In genomic region chr10:67314811-67315435, GRCm38 (mm10) we compare ENCODE assay signal across 8 mouse cellular contexts. TPM values are rescaled to one million over a fixed set of nuclear protein-coding genes. Genes with fewer than 3 reads are reported as not detected.
DNase-seq lines count a peak whose midpoint lies in the region; ATAC-seq and TF ChIP-seq lines count a peak whose summit lies in the region.

No protein-coding gene starts in this region.

- WGBS in intestine, postnatal 0 days, result 13% methylated on average over 12 of the region's 12 CpGs
- 13% methylated on average over 12 of the region's 12 CpGs for WGBS in limb, embryonic 14.5 days

- no peaks in the 10 kb centered on the region for H3K4me1 ChIP-seq in intestine, postnatal 0 days (replicated peaks; ENCODE audit: control insufficient read depth, insufficient read depth, low read length)
- H3K4me1 ChIP-seq in limb, embryonic 14.5 days (ENCODE audit: control insufficient read depth, insufficient read depth, low read length), result 0 out of 2 replicates have a peak, but pooled peaks cover 5% of the 10 kb centered on the region

- no peak for ATAC-seq in intestine, postnatal 0 days
- peak; percentile 73 for ATAC-seq in limb, embryonic 14.5 days (ENCODE audit: low FRiP score, low read depth)

- no peaks in the 10 kb centered on the region for H3K9me3 ChIP-seq in intestine, postnatal 0 days (ENCODE audit: control insufficient read depth)
- H3K9me3 ChIP-seq in limb, embryonic 14.5 days (ENCODE audit: control insufficient read depth, low read length), result no peaks in the 10 kb centered on the region

- no peaks in the 10 kb centered on the region; the same call in 1 of the 2 replicates for H3K27me3 ChIP-seq in intestine, postnatal 0 days (replicated peaks; ENCODE audit: control insufficient read depth, insufficient read depth, low read length)
- peaks cover 6% of the 10 kb centered on the region; the same call in 1 of the 2 replicates for H3K27me3 ChIP-seq in limb, embryonic 14.5 days (ENCODE audit: control insufficient read depth, insufficient read depth, low read length)

- TF ChIP-seq POLR2A in limb, embryonic 14.5 days (IDR thresholded peaks at IDR 0.05; ENCODE audit: borderline replicate concordance, extremely low read depth, insufficient read depth, insufficient read length), result no peak

- H3K36me3 ChIP-seq in intestine, postnatal 0 days (ENCODE audit: control insufficient read depth, insufficient read depth), result no peaks in the 10 kb centered on the region
- H3K36me3 ChIP-seq in limb, embryonic 14.5 days (ENCODE audit: control insufficient read depth, insufficient read depth, low read length), result no peaks in the 10 kb centered on the region

- no peak overlapping the region for H3K4me2 ChIP-seq in intestine, postnatal 0 days (replicated peaks; ENCODE audit: low read depth)
- no peak overlapping the region for H3K4me2 ChIP-seq in limb, embryonic 14.5 days (replicated peaks; ENCODE audit: low read depth, low read length, severe bottlenecking)

- H3K4me3 ChIP-seq in intestine, postnatal 0 days (ENCODE audit: low read depth, low read length), result no peak overlapping the region
- H3K4me3 ChIP-seq in limb, embryonic 14.5 days (replicated peaks; ENCODE audit: low read length), result no peak overlapping the region

- TF ChIP-seq CTCF in intestine, postnatal 0 days (IDR thresholded peaks at IDR 0.05; ENCODE audit: low read depth), result peak; percentile 97

- H3K9ac ChIP-seq in intestine, postnatal 0 days (ENCODE audit: low read depth, low read length), result no peak overlapping the region
- no peak overlapping the region for H3K9ac ChIP-seq in limb, embryonic 14.5 days (ENCODE audit: low read depth, low read length, severe bottlenecking)

- peak; percentile 85 for DNase-seq in CD4-positive, CD25-positive, alpha-beta regulatory T cell, adult 2 months (ENCODE audit: low read depth, low spot score)
- peak; percentile 83 for DNase-seq in R1 (ENCODE audit: low read depth, low spot score)
- peak; percentile 51 to 52 for DNase-seq in cerebellum, postnatal 4 days (ENCODE audit: low spot score in 2 of 2)
- peak; percentile 51 for DNase-seq in gastrocnemius, postnatal 10 days
- peak; percentile 82 for DNase-seq in limb, embryonic 14.5 days (ENCODE audit: low spot score)
- DNase-seq in natural killer cell, adult 2 months (ENCODE audit: low spot score in 2 of 2), result peak; percentile 29 to 53
- peak; percentile 52 to 53 for DNase-seq in thymus, postnatal 36 days

- H3K27ac ChIP-seq in intestine, postnatal 0 days (ENCODE audit: low read depth, low read length), result no peak overlapping the region
- H3K27ac ChIP-seq in limb, embryonic 14.5 days (replicated peaks; ENCODE audit: low read depth, low read length), result no peak overlapping the region

RNA-seq across cellular contexts. Expression of gene Nrbf2, which starts 29.8 kb away (rescaled TPM):
- 10 to 100 TPM in 1 of 2 experiments, 1 to 10 TPM in 1; 9.3 to 10.1 TPM for total RNA-seq in gastrocnemius, postnatal 10 days (2021)
- 31.7 and 33.0 TPM in 2 replicates for polyA plus RNA-seq in intestine, postnatal 0 days (2015; fragmentation: Nextera tagmentation; extraction: Ambion mirVana)
- polyA plus RNA-seq in limb, embryonic 14.5 days (2012; rRNA removed), result 12.5 and 16.8 TPM in 2 replicates
- 38.7 and 41.4 TPM in 2 replicates for polyA plus RNA-seq in limb, embryonic 14.5 days (2014; fragmentation: Nextera tagmentation; extraction: Ambion mirVana)
